Mouse (Mus musculus) B cell, adult 2 months (primary cell): ENCODE data around the gene Ism2.
"Not testable (repeated sequence)": the region's sequence is repeated elsewhere in the genome, so short reads cannot be mapped to it uniquely, and the experiment has no call there.

Experiments used
- DNase-seq, 2 experiments: peaks; one replicate each; pipeline ENCODE4 v3.0.0; 2022

The Ism2 gene

GRCm38 (mm10) chr12:87299657-87300440 lies at the start of gene Ism2:
Gene Ism2, minus strand, starts transcription at chr12:87299705.
- peak; percentile 14 to 24 for DNase-seq

- DNase-seq: no peak
Measured at GRCm38 (mm10) chr12:87348029-87348428, 48.5 kb upstream of the Ism2 start.

- DNase-seq: no peak
Measured at GRCm38 (mm10) chr12:87347511-87347910, 48.0 kb upstream of the Ism2 start.

GRCm38 (mm10) chr12:87343084-87343605 lies 43.6 kb upstream of the Ism2 start:
- no peak for DNase-seq

GRCm38 (mm10) chr12:87338082-87338481 lies 38.6 kb upstream of the Ism2 start:
- DNase-seq: no peak

- peak in 1 of 2 experiments; percentile 21 for DNase-seq
Measured at GRCm38 (mm10) chr12:87334886-87335285, 35.4 kb upstream of the Ism2 start.

GRCm38 (mm10) chr12:87333794-87334193 lies 34.3 kb upstream of the Ism2 start:
- DNase-seq: no peak

- DNase-seq: no peak
Measured at GRCm38 (mm10) chr12:87332511-87332910, 33.0 kb upstream of the Ism2 start.

GRCm38 (mm10) chr12:87331908-87332307 lies 32.4 kb upstream of the Ism2 start:
- DNase-seq: no peak

GRCm38 (mm10) chr12:87331053-87331456 lies 31.6 kb upstream of the Ism2 start:
- DNase-seq: no peak

- no peak for DNase-seq
Measured at GRCm38 (mm10) chr12:87330213-87330612, 30.7 kb upstream of the Ism2 start.

- DNase-seq: no peak
Measured at GRCm38 (mm10) chr12:87328025-87328424, 28.5 kb upstream of the Ism2 start.

- no peak for DNase-seq
Measured at GRCm38 (mm10) chr12:87327610-87328009, 28.1 kb upstream of the Ism2 start.

GRCm38 (mm10) chr12:87325452-87325851 lies 25.9 kb upstream of the Ism2 start:
- DNase-seq: no peak

GRCm38 (mm10) chr12:87319229-87319628 lies 19.7 kb upstream of the Ism2 start:
- no peak for DNase-seq

GRCm38 (mm10) chr12:87317951-87318350 lies 18.4 kb upstream of the Ism2 start:
- no peak for DNase-seq

- no peak for DNase-seq
Measured at GRCm38 (mm10) chr12:87313098-87313497, 13.6 kb upstream of the Ism2 start.

GRCm38 (mm10) chr12:87306584-87306844 lies 7.0 kb upstream of the Ism2 start:
- not testable (repeated sequence) for DNase-seq

GRCm38 (mm10) chr12:87305767-87306583 lies 6.5 kb upstream of the Ism2 start:
- DNase-seq: no peak

GRCm38 (mm10) chr12:87301189-87301588 lies 1.7 kb upstream of the Ism2 start:
- DNase-seq: no peak

- DNase-seq: peak in 1 of 2 experiments; percentile 18
Measured at GRCm38 (mm10) chr12:87300441-87300690, 861 bp upstream of the Ism2 start.

GRCm38 (mm10) chr12:87299037-87299656 lies 358 bp downstream of the Ism2 start:
- peak in 1 of 2 experiments; percentile 8 for DNase-seq

- DNase-seq: no peak
Measured at GRCm38 (mm10) chr12:87293934-87294333, 5.6 kb downstream of the Ism2 start.

GRCm38 (mm10) chr12:87289100-87289499 lies 10.4 kb downstream of the Ism2 start:
- DNase-seq: no peak
